ENCODE assay signal across 17 mouse cellular contexts in genomic region chr8:56978994-56979393, GRCm38 (mm10).
A peak's percentile ranks its signal among the peaks of the same experiment; 100 is the strongest.
DNase-seq lines count a peak whose midpoint lies in the region; ATAC-seq and TF ChIP-seq lines count a peak whose summit lies in the region.
"Had no signal": no experiment of that assay in that cellular context is flagged by ENCODE, and none has a peak within 500 bp of the region (broad histone marks: within the 10 kb centered on the region; RNA-seq: fewer than 3 reads in every experiment).

No protein-coding gene starts in this region.

- no peak for ATAC-seq in hindbrain, postnatal 0 days
- ATAC-seq in hindbrain, embryonic 12.5 days (ENCODE audit: low FRiP score) = no peak
- ATAC-seq in lung, embryonic 15.5 days (ENCODE audit: borderline replicate concordance, extremely low read depth, low FRiP score, low TSS enrichment) = no peak
- no peak for ATAC-seq in stomach, embryonic 14.5 days (ENCODE audit: insufficient number of reproducible peaks, insufficient read depth, low FRiP score, low read depth)
- ATAC-seq in inflammation-experienced regulatory T-cells, adult 6 months = no peak
- ATAC-seq: forebrain, embryonic 16.5 days had no signal

- H3K36me3 ChIP-seq in heart, adult 2 months (ENCODE audit: control insufficient read depth, insufficient read depth, low read length) = no peaks in the 10 kb centered on the region
- no peaks in the 10 kb centered on the region for H3K36me3 ChIP-seq in hindbrain, postnatal 0 days (ENCODE audit: insufficient read depth, low read length)
- H3K36me3 ChIP-seq in hindbrain, embryonic 12.5 days = no peaks in the 10 kb centered on the region
- H3K36me3 ChIP-seq in lung, embryonic 15.5 days = no peaks in the 10 kb centered on the region
- H3K36me3 ChIP-seq in stomach, embryonic 14.5 days (ENCODE audit: control insufficient read depth, insufficient read depth, low read length) = no peaks in the 10 kb centered on the region
- H3K36me3 ChIP-seq: embryonic facial prominence, embryonic 15.5 days; limb, embryonic 13.5 days; liver, embryonic 13.5 days had no signal

- no peak for TF ChIP-seq EP300 in heart, adult 2 months (IDR thresholded peaks at IDR 0.05; ENCODE audit: insufficient read depth, low read depth, low read length)

- TF ChIP-seq POLR2A in heart, adult 2 months (IDR thresholded peaks at IDR 0.05; ENCODE audit: insufficient read depth, low read depth, low read length) = no peak

- no peak overlapping the region for H3K27ac ChIP-seq in heart, adult 2 months
- no peak overlapping the region for H3K27ac ChIP-seq in hindbrain, postnatal 0 days
- H3K27ac ChIP-seq in hindbrain, embryonic 12.5 days = no peak overlapping the region
- H3K27ac ChIP-seq in lung, embryonic 15.5 days = no peak overlapping the region
- H3K27ac ChIP-seq in stomach, embryonic 14.5 days (ENCODE audit: low read length) = no peak overlapping the region
- H3K27ac ChIP-seq: embryonic facial prominence, embryonic 15.5 days; limb, embryonic 13.5 days; liver, embryonic 13.5 days had no signal

- no peak for DNase-seq in heart, adult 2 months
- DNase-seq in heart, postnatal 36 days = no peak
- DNase-seq in hindbrain, postnatal 0 days (ENCODE audit: low spot score) = no peak
- no peak for DNase-seq in lung, postnatal 4 days
- DNase-seq: adrenal gland, postnatal 14 days; cerebellum, adult 11-12 months; gastrocnemius, postnatal 25 days; liver, embryonic 13.5 days; lung, postnatal 36 days; right cerebral cortex, postnatal 25 days had no signal

- peak overlapping the region; percentile 16; the same call in 1 of the 2 replicates for H3K4me2 ChIP-seq in hindbrain, postnatal 0 days (ENCODE audit: low read depth, low read length)
- H3K4me2 ChIP-seq in hindbrain, embryonic 12.5 days (replicated peaks) = no peak overlapping the region
- H3K4me2 ChIP-seq in lung, embryonic 15.5 days = peak overlapping the region; percentile 44
- H3K4me2 ChIP-seq in stomach, embryonic 14.5 days (replicated peaks; ENCODE audit: low read depth, low read length) = peak overlapping the region; percentile 22; the same call in 1 of the 2 replicates
- H3K4me2 ChIP-seq: embryonic facial prominence, embryonic 15.5 days; limb, embryonic 13.5 days; liver, embryonic 13.5 days had no signal

- intact Hi-C loops in heart, adult 2 months (cut with DNase I) = no loop called here
- intact Hi-C loops in heart, postnatal 36 days (cut with DNase I) = no loop called here

- no peaks in the 10 kb centered on the region for H3K27me3 ChIP-seq in heart, adult 2 months (ENCODE audit: control insufficient read depth, insufficient read depth, low read length)
- H3K27me3 ChIP-seq in hindbrain, postnatal 0 days (ENCODE audit: insufficient read depth, low read length) = no peaks in the 10 kb centered on the region
- no peaks in the 10 kb centered on the region for H3K27me3 ChIP-seq in hindbrain, embryonic 12.5 days
- no peaks in the 10 kb centered on the region for H3K27me3 ChIP-seq in lung, embryonic 15.5 days
- no peaks in the 10 kb centered on the region for H3K27me3 ChIP-seq in stomach, embryonic 14.5 days (ENCODE audit: control insufficient read depth, insufficient read depth, low read length)
- H3K27me3 ChIP-seq: embryonic facial prominence, embryonic 15.5 days; limb, embryonic 13.5 days; liver, embryonic 13.5 days had no signal

- H3K4me3 ChIP-seq in heart, adult 2 months = peak overlapping the region; percentile 17
- H3K4me3 ChIP-seq in hindbrain, postnatal 0 days (ENCODE audit: low read length) = no peak overlapping the region
- no peak overlapping the region for H3K4me3 ChIP-seq in hindbrain, embryonic 12.5 days
- no peak overlapping the region for H3K4me3 ChIP-seq in lung, embryonic 15.5 days
- no peak overlapping the region for H3K4me3 ChIP-seq in stomach, embryonic 14.5 days (ENCODE audit: low read depth, low read length)
- H3K4me3 ChIP-seq: embryonic facial prominence, embryonic 15.5 days; limb, embryonic 13.5 days; liver, embryonic 13.5 days had no signal

- no peaks in the 10 kb centered on the region for H3K79me2 ChIP-seq in heart, adult 2 months (replicated peaks; ENCODE audit: control insufficient read depth, insufficient read depth, low read length)

- no peaks in the 10 kb centered on the region; the same call in 1 of the 2 replicates for H3K4me1 ChIP-seq in heart, adult 2 months (ENCODE audit: control insufficient read depth, insufficient read depth, low read length)
- H3K4me1 ChIP-seq in hindbrain, postnatal 0 days (ENCODE audit: insufficient read depth, low read length) = no peaks in the 10 kb centered on the region
- no peaks in the 10 kb centered on the region for H3K4me1 ChIP-seq in hindbrain, embryonic 12.5 days
- no peaks in the 10 kb centered on the region for H3K4me1 ChIP-seq in lung, embryonic 15.5 days
- no peaks in the 10 kb centered on the region for H3K4me1 ChIP-seq in stomach, embryonic 14.5 days (ENCODE audit: control insufficient read depth, insufficient read depth, low read length)
- H3K4me1 ChIP-seq: embryonic facial prominence, embryonic 15.5 days; liver, embryonic 13.5 days had no signal

- TF ChIP-seq CTCF in heart, adult 2 months (IDR thresholded peaks at IDR 0.05) = no peak
- no peak for TF ChIP-seq CTCF in hindbrain, postnatal 0 days (IDR thresholded peaks at IDR 0.05; ENCODE audit: low read depth)

- H3K9me3 ChIP-seq in hindbrain, postnatal 0 days (ENCODE audit: low read length) = no peaks in the 10 kb centered on the region
- H3K9me3 ChIP-seq in hindbrain, embryonic 12.5 days (replicated peaks) = no peaks in the 10 kb centered on the region
- no peaks in the 10 kb centered on the region for H3K9me3 ChIP-seq in lung, embryonic 15.5 days
- H3K9me3 ChIP-seq in stomach, embryonic 14.5 days (ENCODE audit: control insufficient read depth, low read depth, low read length) = no peaks in the 10 kb centered on the region
- H3K9me3 ChIP-seq: embryonic facial prominence, embryonic 15.5 days; limb, embryonic 13.5 days; liver, embryonic 13.5 days had no signal

- no peak overlapping the region for H3K9ac ChIP-seq in heart, adult 2 months (ENCODE audit: low read depth, low read length)
- no peak overlapping the region for H3K9ac ChIP-seq in hindbrain, postnatal 0 days (replicated peaks; ENCODE audit: low read length)
- no peak overlapping the region for H3K9ac ChIP-seq in hindbrain, embryonic 12.5 days
- no peak overlapping the region for H3K9ac ChIP-seq in lung, embryonic 15.5 days
- no peak overlapping the region for H3K9ac ChIP-seq in stomach, embryonic 14.5 days (replicated peaks; ENCODE audit: low read depth, low read length)
- H3K9ac ChIP-seq: embryonic facial prominence, embryonic 15.5 days; limb, embryonic 13.5 days; liver, embryonic 13.5 days had no signal

- 43% methylated on average over 2 of the region's 2 CpGs for WGBS in heart, adult 2 months
- WGBS in hindbrain, postnatal 0 days = 59% methylated on average over 2 of the region's 2 CpGs
- WGBS in hindbrain, embryonic 12.5 days = 74% methylated on average over 2 of the region's 2 CpGs
- 51% methylated on average over 2 of the region's 2 CpGs for WGBS in lung, embryonic 15.5 days
- 55% methylated on average over 2 of the region's 2 CpGs for WGBS in stomach, embryonic 14.5 days
